Comparison of ENCODE assay signal across 9 mouse cellular contexts in genomic region chr11:57707114-57707798, GRCm38 (mm10).
DNase-seq lines count a peak whose midpoint lies in the region.
"Had no signal": no experiment of that assay in that cellular context is flagged by ENCODE, and none has a peak within 500 bp of the region (broad histone marks: within the 10 kb centered on the region; RNA-seq: fewer than 3 reads in every experiment).

No protein-coding gene starts in this region.

- peak; percentile 92 for DNase-seq in heart, adult 11 months
- DNase-seq in heart, postnatal 36 days = no peak
- peak; percentile 66 for DNase-seq in 416B (ENCODE audit: low read depth)
- DNase-seq in adipocyte (ENCODE audit: low spot score) = peak; percentile 32
- peak; percentile 78 for DNase-seq in liver
- DNase-seq in cerebellum, adult 11 months = no peak
- no peak for DNase-seq in embryo, embryonic 10.5 days (ENCODE audit: low spot score)
- no peak for DNase-seq in thymus, postnatal 0 days (ENCODE audit: low spot score)
- DNase-seq: right cerebral cortex, postnatal 25 days had no signal

- intact Hi-C loops in heart, postnatal 36 days (cut with DNase I) = no loop called here

Comparison
In these comparisons a context has a peak if more than half of its experiments do, and no peak if none do; other contexts are left out.
1. DNase-seq: peak in heart, adult 11 months (single experiment), 416B (single experiment), adipocyte (single experiment) and liver (single experiment); none in heart, postnatal 36 days (0 of 2), cerebellum, adult 11 months (single experiment), embryo, embryonic 10.5 days (single experiment) and thymus, postnatal 0 days (single experiment).